Mouse (Mus musculus): ENCODE data around the gene Grk1. TPM values are rescaled to one million over a fixed set of nuclear protein-coding genes. Genes with fewer than 3 reads are reported as not detected.

Gene Grk1
- total RNA-seq, 2 experiments from 2014 or later = not detected

- DNase-seq (ENCODE audit: low spot score in 2 of 2) = peak in 1 of 2 experiments; percentile 55
- intact Hi-C loops (cut with DNase I) = loop anchor here (10.0 kb wide), 1 partner anchor 336 kb away; the partner anchor contains the start of gene Cdc16
These were observed 14.3 kb downstream of the Grk1 start for GRCm38 (mm10) chr8:13419111-13419639.

- DNase-seq (ENCODE audit: low spot score in 2 of 2) = peak; percentile 6 to 51
- intact Hi-C loops (cut with DNase I) = no loop called here
These were observed 16.1 kb downstream of the Grk1 start for GRCm38 (mm10) chr8:13420970-13421369.

DNA sequence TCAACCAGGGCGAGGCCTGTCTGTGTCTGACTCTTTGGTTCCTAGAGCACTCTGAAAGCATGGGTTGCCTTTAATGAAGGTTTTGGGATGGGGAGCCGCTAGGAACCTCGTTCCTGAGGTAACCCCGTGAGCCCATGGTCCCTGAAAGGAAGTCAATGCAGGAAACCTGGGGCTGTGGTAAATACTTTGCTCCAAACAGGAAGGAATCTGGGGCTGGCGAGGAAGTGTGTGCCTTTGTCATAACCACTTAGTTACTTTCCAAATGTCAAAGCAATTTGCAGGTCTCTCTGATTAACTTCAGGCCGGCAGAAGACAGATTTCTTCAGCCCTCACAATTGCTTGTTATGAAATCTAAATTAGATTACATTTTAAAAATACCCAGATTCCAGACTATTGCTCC lies 22.5 kb downstream of the Grk1 start:
- intact Hi-C loops (cut with DNase I) = no loop called here
- DNase-seq (ENCODE audit: low spot score in 2 of 2) = no peak

- intact Hi-C loops (cut with DNase I) = no loop called here
- no peak for DNase-seq (ENCODE audit: low spot score in 2 of 2)
These were observed 23.3 kb downstream of the Grk1 start for GRCm38 (mm10) chr8:13428156-13428555.

GRCm38 (mm10) chr8:13430412-13430811 lies 25.5 kb downstream of the Grk1 start:
- intact Hi-C loops (cut with DNase I) = no loop called here
- DNase-seq (ENCODE audit: low spot score in 2 of 2) = no peak

DNA sequence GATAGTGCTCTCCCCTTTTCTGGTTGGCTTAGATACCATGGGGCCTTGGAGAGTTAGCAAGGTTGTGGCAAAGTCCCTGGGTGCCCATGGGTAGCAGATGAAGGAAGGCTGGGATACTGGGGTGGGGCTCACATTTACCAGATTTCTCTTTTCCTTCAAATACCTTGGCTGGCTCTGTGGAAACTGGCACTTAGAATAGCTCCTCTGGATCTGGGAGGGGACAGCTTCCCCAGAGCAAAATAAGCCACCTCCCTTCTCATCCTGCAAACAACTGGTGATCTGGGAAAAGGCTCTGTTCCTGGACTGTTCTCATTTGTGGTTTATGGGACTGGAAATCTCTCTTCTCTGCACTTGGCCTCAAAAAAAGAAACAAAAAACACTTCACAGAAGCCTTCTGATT lies 26.0 kb downstream of the Grk1 start:
- intact Hi-C loops (cut with DNase I) = no loop called here
- no peak for DNase-seq (ENCODE audit: low spot score in 2 of 2)

GRCm38 (mm10) chr8:13433130-13433529 lies 28.2 kb downstream of the Grk1 start:
- no peak for DNase-seq (ENCODE audit: low spot score in 2 of 2)
- intact Hi-C loops (cut with DNase I) = no loop called here

DNA sequence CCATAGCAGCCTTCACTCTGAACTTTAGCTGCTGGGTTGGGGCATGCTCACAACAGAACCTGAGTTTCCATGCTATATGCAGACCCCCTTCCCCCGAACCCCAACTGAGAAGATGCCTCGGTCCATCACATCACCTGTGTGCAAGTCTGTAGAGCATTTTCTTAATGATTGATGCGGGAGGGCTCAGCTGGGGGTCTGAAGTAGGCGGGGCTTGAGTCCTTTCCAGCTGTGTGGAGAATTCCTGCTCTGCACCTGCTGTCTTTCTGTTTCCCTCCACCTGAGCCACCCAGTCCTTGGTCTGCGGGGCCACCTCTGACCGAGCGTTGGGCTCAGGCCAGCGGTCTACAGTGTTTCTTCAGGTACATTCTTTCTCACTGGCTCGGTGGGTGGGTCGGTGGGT lies 30.0 kb downstream of the Grk1 start, which contains the start of gene Tmem255b:
Gene Tmem255b (plus strand): TSS at position 301 of the 400 bp plus-strand sequence.
- intact Hi-C loops (cut with DNase I) = no loop called here
- DNase-seq (ENCODE audit: low spot score in 2 of 2) = no peak

DNA sequence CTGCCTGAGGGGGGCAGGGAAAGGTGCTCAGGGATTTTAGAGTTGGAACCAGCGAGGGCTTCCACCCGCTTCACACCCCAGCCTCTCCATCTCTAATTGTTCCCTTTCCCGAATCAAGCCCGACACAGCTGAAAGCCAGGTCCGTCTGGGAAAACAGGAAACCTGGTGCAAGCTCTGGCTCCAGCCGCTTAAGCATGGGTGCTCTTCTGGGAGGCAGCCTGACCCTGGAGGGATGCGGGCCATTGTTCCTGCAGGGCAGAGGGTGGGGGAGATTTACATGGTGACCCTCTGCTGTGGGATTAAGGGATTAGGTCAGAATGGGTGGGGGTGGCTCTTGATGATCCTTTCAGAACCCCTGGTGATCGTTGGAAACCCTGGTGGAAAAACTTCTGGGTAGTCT lies 31.2 kb downstream of the Grk1 start:
- intact Hi-C loops (cut with DNase I) = no loop called here
- DNase-seq (ENCODE audit: low spot score in 2 of 2) = no peak

- intact Hi-C loops (cut with DNase I) = no loop called here
These were observed 32.6 kb downstream of the Grk1 start for GRCm38 (mm10) chr8:13437531-13437930.

DNA sequence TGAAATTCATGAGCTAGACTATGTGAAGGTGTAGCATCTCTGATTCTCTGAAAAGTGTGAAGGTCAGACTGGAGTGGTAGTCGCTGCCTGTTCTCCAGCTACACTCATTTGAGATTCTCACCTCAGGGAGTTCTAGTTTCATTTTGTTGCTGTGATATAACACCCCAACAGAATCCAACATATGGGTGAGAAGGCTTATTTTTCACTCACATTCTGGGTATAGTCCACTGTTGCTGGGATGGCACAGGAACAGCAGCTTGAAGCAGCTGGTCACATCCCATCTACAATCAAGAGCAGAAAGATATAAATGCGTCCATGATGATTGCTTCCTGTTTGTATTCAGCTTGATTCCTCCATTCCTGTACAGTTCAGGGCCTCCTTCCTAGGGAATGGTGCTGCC lies 37.3 kb downstream of the Grk1 start:
- peak in 1 of 2 experiments; percentile 28 for DNase-seq (ENCODE audit: low spot score in 2 of 2)
- intact Hi-C loops (cut with DNase I) = no loop called here

More at GRCm38 (mm10) chr8:13437531-13437930, 32.6 kb downstream of the Grk1 start:
- DNase-seq (ENCODE audit: low spot score in 2 of 2) = no peak

- no peak for DNase-seq (ENCODE audit: low spot score in 2 of 2)
- intact Hi-C loops (cut with DNase I) = no loop called here
These were observed 41.6 kb downstream of the Grk1 start for GRCm38 (mm10) chr8:13446456-13446855.

GRCm38 (mm10) chr8:13448145-13448544 lies 43.3 kb downstream of the Grk1 start:
- intact Hi-C loops (cut with DNase I) = no loop called here
- no peak for DNase-seq (ENCODE audit: low spot score in 2 of 2)

GRCm38 (mm10) chr8:13451747-13452277 lies 46.9 kb downstream of the Grk1 start:
- intact Hi-C loops (cut with DNase I) = loop anchor here (5.0 kb wide), 1 partner anchor 300 kb away; no protein-coding TSS in a partner anchor
- DNase-seq (ENCODE audit: low spot score in 2 of 2) = no peak

GRCm38 (mm10) chr8:13454341-13455113 lies 49.6 kb downstream of the Grk1 start:
- peak in 1 of 2 experiments; percentile 47 for DNase-seq (ENCODE audit: low spot score in 2 of 2)
- intact Hi-C loops (cut with DNase I) = loop anchor here (5.0 kb wide), 1 partner anchor 298 kb away; no protein-coding TSS in a partner anchor

DNA sequence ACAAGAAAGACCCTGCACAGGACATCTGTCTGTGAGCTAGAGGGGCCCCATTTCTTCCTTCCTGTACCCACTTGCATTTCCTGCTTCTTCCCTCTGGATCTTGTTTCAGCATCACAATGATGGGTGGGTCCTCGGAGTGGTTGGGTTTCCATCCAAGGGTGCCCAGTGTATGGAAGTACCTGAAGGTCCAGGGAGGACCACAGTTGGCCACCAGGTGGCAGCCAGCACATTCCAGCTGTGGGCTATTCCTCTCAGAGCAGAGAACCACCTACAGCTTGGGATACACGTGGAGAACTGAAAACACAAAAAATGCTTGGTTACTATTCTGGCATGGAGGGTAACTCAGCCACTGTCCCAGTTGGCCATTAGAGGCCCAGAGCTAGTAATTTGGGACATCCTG lies 50.4 kb downstream of the Grk1 start:
- intact Hi-C loops (cut with DNase I) = no loop called here

GRCm38 (mm10) chr8:13459431-13459830 lies 54.5 kb downstream of the Grk1 start:
- peak in 1 of 2 experiments; percentile 23 for DNase-seq (ENCODE audit: low spot score in 2 of 2)
- intact Hi-C loops (cut with DNase I) = no loop called here

More for the DNA sequence above, 50.4 kb downstream of the Grk1 start:
- DNase-seq (ENCODE audit: low spot score in 2 of 2) = peak; percentile 52 to 53

- DNase-seq (ENCODE audit: low spot score in 2 of 2) = no peak
- intact Hi-C loops (cut with DNase I) = loop anchor here (5.0 kb wide), 1 partner anchor 86 kb away; no protein-coding TSS in a partner anchor
These were observed 56.3 kb downstream of the Grk1 start for GRCm38 (mm10) chr8:13461085-13461765.

GRCm38 (mm10) chr8:13461843-13462242 lies 57.0 kb downstream of the Grk1 start:
- DNase-seq (ENCODE audit: low spot score in 2 of 2) = peak; percentile 76 to 82
- intact Hi-C loops (cut with DNase I) = loop anchor here (1.0 to 5.0 kb wide), 2 partner anchors 51 to 85 kb away; no protein-coding TSS in a partner anchor

GRCm38 (mm10) chr8:13462392-13462791 lies 57.5 kb downstream of the Grk1 start:
- intact Hi-C loops (cut with DNase I) = loop anchor here (1.0 to 5.0 kb wide), 2 partner anchors 51 to 85 kb away; no protein-coding TSS in a partner anchor
- DNase-seq (ENCODE audit: low spot score in 2 of 2) = no peak

All from left cerebral cortex, postnatal 25 days (tissue).